ENCODE assay signal across 20 mouse cellular contexts in genomic region chr5:148494249-148494648, GRCm38 (mm10). TPM values are rescaled to one million over a fixed set of nuclear protein-coding genes. Genes with fewer than 3 reads are reported as not detected.
A peak's percentile ranks its signal among the peaks of the same experiment; 100 is the strongest.
DNase-seq lines count a peak whose midpoint lies in the region; ATAC-seq and TF ChIP-seq lines count a peak whose summit lies in the region.
"Had no signal": no experiment of that assay in that cellular context is flagged by ENCODE, and none has a peak within 500 bp of the region (broad histone marks: within the 10 kb centered on the region; RNA-seq: fewer than 3 reads in every experiment).

No protein-coding gene starts in this region.

- 0 out of 2 replicates have a peak overlapping the region, but pooled peaks have one; percentile 26 for H3K4me3 ChIP-seq in E14TG2a.4 (replicated peaks; ENCODE audit: low read length)
- H3K4me3 ChIP-seq: embryonic facial prominence, embryonic 13.5 days; forebrain, embryonic 12.5 days; heart, adult 2 months; hindbrain, embryonic 10.5 days had no signal

- DNase-seq in CD4-positive, CD25-positive, alpha-beta regulatory T cell, adult 2 months (ENCODE audit: low read depth, low spot score), result peak; percentile 43
- DNase-seq in MEL-GATA-1-ER (ENCODE audit: extremely low read depth, low read depth), result peak; percentile 59
- DNase-seq in induced T-regulatory cell, adult 2 months (ENCODE audit: low read depth), result peak; percentile 53
- no peak for DNase-seq in yolk sac, embryonic 10.5 days (ENCODE audit: low spot score)
- no peak for DNase-seq in kidney, adult 9 months
- no peak for DNase-seq in urinary bladder, postnatal 4 days (ENCODE audit: low spot score in 2 of 2)
- DNase-seq: adrenal gland, postnatal 14 days; B cell, adult 2 months; cerebellum, adult 11-12 months; cerebellum, adult 9-10 months; cerebellum, postnatal 25 days; gastrocnemius, postnatal 14 days; heart, adult 2 months had no signal

- H3K27me3 ChIP-seq in E14TG2a.4 (ENCODE audit: insufficient read depth, low read length), result peaks cover 10% of the 10 kb centered on the region; the same call in 1 of the 2 replicates
- H3K27me3 ChIP-seq: CH12.LX; embryonic facial prominence, embryonic 13.5 days; forebrain, embryonic 12.5 days had no signal

- no peaks in the 10 kb centered on the region for H3K9me3 ChIP-seq in E14TG2a.4 (ENCODE audit: low read length)

- H3K4me1 ChIP-seq in E14TG2a.4 (replicated peaks; ENCODE audit: low read depth, low read length), result peaks cover 71% of the 10 kb centered on the region
- H3K4me1 ChIP-seq: forebrain, embryonic 12.5 days had no signal

- TF ChIP-seq CTCF in E14TG2a.4 (conservative IDR thresholded peaks at IDR 0.05; ENCODE audit: low read length), result no peak

- no peak for ATAC-seq in CD4-positive, CD25-positive, alpha-beta regulatory T cell, adult 4 months
- ATAC-seq: forebrain, embryonic 16.5 days had no signal

- H3K36me3 ChIP-seq in E14TG2a.4 (ENCODE audit: insufficient read depth, low read length), result no peaks in the 10 kb centered on the region
- H3K36me3 ChIP-seq: embryonic facial prominence, embryonic 13.5 days; forebrain, embryonic 12.5 days; hindbrain, embryonic 10.5 days had no signal

RNA-seq across cellular contexts. Expression of gene Ubl3, which starts 58.3 kb away (rescaled TPM):
- polyA plus RNA-seq in CD4-positive, CD25-positive, alpha-beta regulatory T cell, adult 4 months (2017; shearing (Covaris generic)), result 100 to 1,000 TPM in 1 of 2 experiments, 10 to 100 TPM in 1; 85.9 to 102 TPM

Comparison
In these comparisons a context has a peak if more than half of its experiments do, and no peak if none do; other contexts are left out.
1. DNase-seq: peak in CD4-positive, CD25-positive, alpha-beta regulatory T cell, adult 2 months (single experiment), MEL-GATA-1-ER (single experiment) and induced T-regulatory cell, adult 2 months (single experiment); none in yolk sac, embryonic 10.5 days (single experiment), kidney, adult 9 months (single experiment) and urinary bladder, postnatal 4 days (0 of 2).